Mouse (Mus musculus): ENCODE measurements around the gene Dbn1. TPM values are rescaled to one million over a fixed set of nuclear protein-coding genes. Genes with fewer than 3 reads are reported as not detected.

The Dbn1 gene
- polyA plus RNA-seq, 1 experiment from 2014 or later = 91.2 TPM

- Histone ChIP-seq H3K27me3 (replicated peaks; ENCODE audit: control insufficient read depth, insufficient read depth, low read length) (no peaks in the 10 kb centered on the region), H3K9ac (ENCODE audit: low read depth, low read length) (no peak overlapping the region), H3K4me3 (ENCODE audit: low read length) (no peak overlapping the region), H3K36me3 (ENCODE audit: control insufficient read depth, insufficient read depth, low read length) (peaks cover 12% of the 10 kb centered on the region), H3K9me3 (ENCODE audit: control insufficient read depth, low read length) (no peaks in the 10 kb centered on the region), H3K27ac (ENCODE audit: low read length) (no peak overlapping the region; the same call in 1 of the 2 replicates), H3K4me1 (ENCODE audit: control insufficient read depth, insufficient read depth, low read length) (no peaks in the 10 kb centered on the region), H3K4me2 (ENCODE audit: low read depth, low read length) (no peak overlapping the region)
- no peak for ATAC-seq
- WGBS = 78% methylated on average over 16 of the region's 16 CpGs
Observed at GRCm38 (mm10) chr13:55525733-55526553, 38.0 kb upstream of the Dbn1 start.

- Histone ChIP-seq H3K36me3 (ENCODE audit: control insufficient read depth, insufficient read depth, low read length) (no peaks in the 10 kb centered on the region), H3K4me1 (ENCODE audit: control insufficient read depth, insufficient read depth, low read length) (no peaks in the 10 kb centered on the region), H3K27ac (ENCODE audit: low read length) (no peak overlapping the region), H3K9me3 (ENCODE audit: control insufficient read depth, low read length) (no peaks in the 10 kb centered on the region), H3K27me3 (replicated peaks; ENCODE audit: control insufficient read depth, insufficient read depth, low read length) (no peaks in the 10 kb centered on the region), H3K9ac (ENCODE audit: low read depth, low read length) (no peak overlapping the region), H3K4me2 (ENCODE audit: low read depth, low read length) (no peak overlapping the region), H3K4me3 (ENCODE audit: low read length) (no peak overlapping the region)
- 90% methylated on average over 23 of the region's 23 CpGs for WGBS
- no peak for ATAC-seq
Observed at GRCm38 (mm10) chr13:55523951-55524600, 36.2 kb upstream of the Dbn1 start.

- H3K4me1 ChIP-seq (ENCODE audit: control insufficient read depth, insufficient read depth, low read length) = no peaks in the 10 kb centered on the region
- no peak overlapping the region for H3K9ac ChIP-seq (ENCODE audit: low read depth, low read length)
- no peaks in the 10 kb centered on the region for H3K27me3 ChIP-seq (replicated peaks; ENCODE audit: control insufficient read depth, insufficient read depth, low read length)
- WGBS = 59% methylated on average over 17 of the region's 17 CpGs
- no peak overlapping the region for H3K4me3 ChIP-seq (ENCODE audit: low read length)
- H3K36me3 ChIP-seq (ENCODE audit: control insufficient read depth, insufficient read depth, low read length) = no peaks in the 10 kb centered on the region
- no peaks in the 10 kb centered on the region for H3K9me3 ChIP-seq (ENCODE audit: control insufficient read depth, low read length)
- no peak overlapping the region for H3K4me2 ChIP-seq (ENCODE audit: low read depth, low read length)
- ATAC-seq = no peak
- H3K27ac ChIP-seq (ENCODE audit: low read length) = no peak overlapping the region
Observed at GRCm38 (mm10) chr13:55523278-55523677, 35.4 kb upstream of the Dbn1 start.

- H3K4me1 ChIP-seq (ENCODE audit: control insufficient read depth, insufficient read depth, low read length) = no peaks in the 10 kb centered on the region
- H3K4me2 ChIP-seq (ENCODE audit: low read depth, low read length) = no peak overlapping the region
- no peak overlapping the region for H3K27ac ChIP-seq (ENCODE audit: low read length)
- 65% methylated on average over 8 of the region's 8 CpGs for WGBS
- H3K9me3 ChIP-seq (ENCODE audit: control insufficient read depth, low read length) = no peaks in the 10 kb centered on the region
- no peaks in the 10 kb centered on the region for H3K36me3 ChIP-seq (ENCODE audit: control insufficient read depth, insufficient read depth, low read length)
- ATAC-seq = no peak
- no peak overlapping the region for H3K4me3 ChIP-seq (ENCODE audit: low read length)
- H3K27me3 ChIP-seq (replicated peaks; ENCODE audit: control insufficient read depth, insufficient read depth, low read length) = no peaks in the 10 kb centered on the region
- H3K9ac ChIP-seq (ENCODE audit: low read depth, low read length) = no peak overlapping the region
Observed at GRCm38 (mm10) chr13:55522730-55523129, 34.8 kb upstream of the Dbn1 start.

GRCm38 (mm10) chr13:55519606-55520005, 31.7 kb upstream of the Dbn1 start:
- Histone ChIP-seq H3K27ac (ENCODE audit: low read length) (no peak overlapping the region), H3K4me1 (ENCODE audit: control insufficient read depth, insufficient read depth, low read length) (no peaks in the 10 kb centered on the region), H3K27me3 (replicated peaks; ENCODE audit: control insufficient read depth, insufficient read depth, low read length) (no peaks in the 10 kb centered on the region), H3K4me2 (ENCODE audit: low read depth, low read length) (no peak overlapping the region), H3K9ac (ENCODE audit: low read depth, low read length) (no peak overlapping the region), H3K9me3 (ENCODE audit: control insufficient read depth, low read length) (no peaks in the 10 kb centered on the region), H3K4me3 (ENCODE audit: low read length) (no peak overlapping the region), H3K36me3 (ENCODE audit: control insufficient read depth, insufficient read depth, low read length) (no peaks in the 10 kb centered on the region)
- WGBS = 74% methylated on average over 4 of the region's 4 CpGs
- no peak for ATAC-seq

- Histone ChIP-seq H3K27me3 (replicated peaks; ENCODE audit: control insufficient read depth, insufficient read depth, low read length) (no peaks in the 10 kb centered on the region), H3K27ac (ENCODE audit: low read length) (no peak overlapping the region), H3K4me3 (ENCODE audit: low read length) (no peak overlapping the region), H3K4me1 (ENCODE audit: control insufficient read depth, insufficient read depth, low read length) (peaks cover 7% of the 10 kb centered on the region), H3K9ac (ENCODE audit: low read depth, low read length) (no peak overlapping the region), H3K9me3 (ENCODE audit: control insufficient read depth, low read length) (no peaks in the 10 kb centered on the region), H3K4me2 (ENCODE audit: low read depth, low read length) (no peak overlapping the region), H3K36me3 (ENCODE audit: control insufficient read depth, insufficient read depth, low read length) (no peaks in the 10 kb centered on the region)
- 3% methylated on average over 5 of the region's 5 CpGs for WGBS
- no peak for ATAC-seq
Observed at GRCm38 (mm10) chr13:55516955-55517354, 29.0 kb upstream of the Dbn1 start.

- peak overlapping the region; percentile 93; the same call in 1 of the 2 replicates for H3K4me3 ChIP-seq (ENCODE audit: low read length)
- no peaks in the 10 kb centered on the region for H3K27me3 ChIP-seq (replicated peaks; ENCODE audit: control insufficient read depth, insufficient read depth, low read length)
- WGBS = 37% methylated on average over 9 of the region's 9 CpGs
- no peaks in the 10 kb centered on the region for H3K9me3 ChIP-seq (ENCODE audit: control insufficient read depth, low read length)
- no peak overlapping the region for H3K9ac ChIP-seq (ENCODE audit: low read depth, low read length)
- no peak for ATAC-seq
- peaks cover 29% of the 10 kb centered on the region for H3K4me1 ChIP-seq (ENCODE audit: control insufficient read depth, insufficient read depth, low read length)
- no peak overlapping the region for H3K27ac ChIP-seq (ENCODE audit: low read length)
- peak overlapping the region; percentile 87; the same call in 1 of the 2 replicates for H3K4me2 ChIP-seq (ENCODE audit: low read depth, low read length)
- H3K36me3 ChIP-seq (ENCODE audit: control insufficient read depth, insufficient read depth, low read length) = peaks cover 3% of the 10 kb centered on the region; the same call in 1 of the 2 replicates
Observed at GRCm38 (mm10) chr13:55513828-55514227, 25.9 kb upstream of the Dbn1 start.

GRCm38 (mm10) chr13:55513111-55513748, 25.3 kb upstream of the Dbn1 start, which contains the start of gene Pdlim7:
Gene Pdlim7, minus strand, starts transcription at chr13:55513676.
- no peaks in the 10 kb centered on the region for H3K9me3 ChIP-seq (ENCODE audit: control insufficient read depth, low read length)
- H3K27ac ChIP-seq (ENCODE audit: low read length) = peak within 1 kb of the TSS; percentile 88
- no peaks in the 10 kb centered on the region for H3K27me3 ChIP-seq (replicated peaks; ENCODE audit: control insufficient read depth, insufficient read depth, low read length)
- H3K9ac ChIP-seq (ENCODE audit: low read depth, low read length) = peak within 1 kb of the TSS; percentile 90
- H3K36me3 ChIP-seq (ENCODE audit: control insufficient read depth, insufficient read depth, low read length) = peaks cover 5% of the 10 kb centered on the region; the same call in 1 of the 2 replicates
- WGBS = under 1% methylated on average over 55 of the region's 55 CpGs
- H3K4me3 ChIP-seq (ENCODE audit: low read length) = peak within 1 kb of the TSS; percentile 93
- peak; percentile 59 for ATAC-seq
- peaks cover 30% of the 10 kb centered on the region for H3K4me1 ChIP-seq (ENCODE audit: control insufficient read depth, insufficient read depth, low read length)
- H3K4me2 ChIP-seq (ENCODE audit: low read depth, low read length) = peak within 1 kb of the TSS; percentile 87

- H3K27me3 ChIP-seq (replicated peaks; ENCODE audit: control insufficient read depth, insufficient read depth, low read length) = no peaks in the 10 kb centered on the region
- no peaks in the 10 kb centered on the region for H3K9me3 ChIP-seq (ENCODE audit: control insufficient read depth, low read length)
- ATAC-seq = peak; percentile 56
- H3K27ac ChIP-seq (ENCODE audit: low read length) = peak overlapping the region; percentile 88
- peak overlapping the region; percentile 87 for H3K4me2 ChIP-seq (ENCODE audit: low read depth, low read length)
- 3% methylated on average over 25 of the region's 25 CpGs for WGBS
- H3K9ac ChIP-seq (ENCODE audit: low read depth, low read length) = peak overlapping the region; percentile 90
- H3K4me1 ChIP-seq (ENCODE audit: control insufficient read depth, insufficient read depth, low read length) = peaks cover 30% of the 10 kb centered on the region
- peak overlapping the region; percentile 93 for H3K4me3 ChIP-seq (ENCODE audit: low read length)
- peaks cover 10% of the 10 kb centered on the region for H3K36me3 ChIP-seq (ENCODE audit: control insufficient read depth, insufficient read depth, low read length)
Observed at GRCm38 (mm10) chr13:55512379-55513031, 24.6 kb upstream of the Dbn1 start.

Data from intestine, embryonic 16.5 days (tissue).